Mouse (Mus musculus): ENCODE measurements around the gene Cavin1. TPM values are rescaled to one million over a fixed set of nuclear protein-coding genes. Genes with fewer than 3 reads are reported as not detected.
A peak's percentile ranks its signal among the peaks of the same experiment; 100 is the strongest.

Gene Cavin1
- polyA plus RNA-seq, 1 experiment: 27.0 TPM

DNA sequence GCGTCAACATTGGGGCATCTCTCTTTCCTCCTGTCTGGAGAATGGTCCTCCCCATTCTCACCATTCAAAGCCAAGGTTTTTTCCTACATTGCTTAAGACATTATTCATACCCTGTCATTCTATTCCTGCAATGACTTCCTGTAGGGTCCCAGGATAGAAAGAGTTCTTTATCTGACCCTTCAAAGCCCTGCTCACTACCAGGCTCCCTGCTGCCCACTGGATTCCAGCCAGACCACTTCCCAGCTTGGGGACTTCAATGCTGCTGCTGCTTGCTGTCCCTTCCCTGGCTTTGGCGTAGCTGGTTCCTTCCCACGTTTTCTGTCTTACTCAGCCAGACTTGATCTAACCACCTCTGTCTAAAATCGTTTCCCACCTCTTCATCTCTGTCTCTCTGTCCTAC lies 23.8 kb downstream of the Cavin1 start:
- Histone ChIP-seq H3K4me1 (ENCODE audit: control insufficient read depth, insufficient read depth, insufficient read length) (peaks cover 2% of the 10 kb centered on the region; the same call in 1 of the 2 replicates), H3K36me3 (ENCODE audit: control insufficient read depth, insufficient read depth, low read length) (no peaks in the 10 kb centered on the region), H3K4me3 (ENCODE audit: extremely low read depth, insufficient read depth, insufficient read length) (no peak overlapping the region), H3K27ac (ENCODE audit: insufficient read depth, low read length) (no peak overlapping the region), H3K27me3 (ENCODE audit: control insufficient read depth, insufficient read depth, low read length) (no peaks in the 10 kb centered on the region)
- TF ChIP-seq CTCF (IDR thresholded peaks at IDR 0.05; ENCODE audit: extremely low read depth, insufficient read depth, insufficient read length, insufficient replicate concordance): no peak
- TF ChIP-seq POLR2A (IDR thresholded peaks at IDR 0.05; ENCODE audit: low read depth, low read length): no peak
- 54% methylated on average over 4 of the region's 4 CpGs for WGBS
- no peak for DNase-seq (ENCODE audit: low read depth in 1 of 2, low spot score in 2 of 2)

- Histone ChIP-seq H3K36me3 (ENCODE audit: control insufficient read depth, insufficient read depth, low read length) (no peaks in the 10 kb centered on the region), H3K4me3 (ENCODE audit: extremely low read depth, insufficient read depth, insufficient read length) (no peak overlapping the region), H3K4me1 (ENCODE audit: control insufficient read depth, insufficient read depth, insufficient read length) (no peaks in the 10 kb centered on the region), H3K27ac (ENCODE audit: insufficient read depth, low read length) (no peak overlapping the region), H3K27me3 (ENCODE audit: control insufficient read depth, insufficient read depth, low read length) (no peaks in the 10 kb centered on the region)
- no peak for DNase-seq (ENCODE audit: low read depth in 1 of 2, low spot score in 2 of 2)
- WGBS: 91% methylated on average over 1 of the region's 1 CpGs
- no peak for TF ChIP-seq POLR2A (IDR thresholded peaks at IDR 0.05; ENCODE audit: low read depth, low read length)
- no peak for TF ChIP-seq CTCF (IDR thresholded peaks at IDR 0.05; ENCODE audit: extremely low read depth, insufficient read depth, insufficient read length, insufficient replicate concordance)
These were observed 28.3 kb downstream of the Cavin1 start for GRCm38 (mm10) chr11:100942388-100942787.

DNA sequence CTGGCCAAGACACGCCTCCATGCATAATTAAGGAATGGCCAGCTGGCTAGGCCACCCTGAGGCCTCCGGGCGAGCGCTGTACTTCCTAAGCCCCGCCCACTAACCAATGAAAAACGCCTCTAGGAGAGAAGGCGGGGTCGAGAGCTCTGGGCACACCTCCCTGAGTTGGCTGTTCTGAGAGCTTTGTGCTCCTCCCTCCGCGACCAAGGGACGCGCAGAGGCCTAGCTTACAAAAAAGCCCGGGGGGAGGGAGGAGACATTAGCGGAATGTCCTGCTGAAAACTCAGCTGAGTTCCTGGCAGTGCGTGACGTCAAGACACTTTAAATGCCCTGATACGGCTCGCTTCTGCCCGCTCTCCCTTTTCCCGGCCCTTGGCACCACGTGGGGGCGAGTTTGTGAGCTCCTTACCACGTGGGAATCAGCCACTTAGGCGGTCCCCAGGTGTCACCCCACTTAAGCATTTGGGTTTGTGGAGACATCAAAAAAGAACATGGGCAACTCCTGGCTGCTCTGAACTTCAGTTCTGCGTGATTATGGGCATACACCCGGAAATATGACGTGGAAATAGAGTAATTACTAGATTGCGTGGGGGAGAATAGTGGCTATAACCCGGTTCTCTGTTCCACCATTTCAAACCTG lies 31.1 kb downstream of the Cavin1 start, which contains the start of gene Stat3:
TSS of gene Stat3 (minus strand) at position 29 of the 640 bp plus-strand sequence.
- TF ChIP-seq POLR2A (IDR thresholded peaks at IDR 0.05; ENCODE audit: low read depth, low read length) (peak; percentile 52), CTCF (IDR thresholded peaks at IDR 0.05; ENCODE audit: extremely low read depth, insufficient read depth, insufficient read length, insufficient replicate concordance) (no peak)
- Histone ChIP-seq H3K27me3 (ENCODE audit: control insufficient read depth, insufficient read depth, low read length) (no peaks in the 10 kb centered on the region), H3K4me3 (ENCODE audit: extremely low read depth, insufficient read depth, insufficient read length) (peak within 1 kb of the TSS; percentile 90), H3K4me1 (ENCODE audit: control insufficient read depth, insufficient read depth, insufficient read length) (peaks cover 12% of the 10 kb centered on the region; the same call in 1 of the 2 replicates), H3K36me3 (ENCODE audit: control insufficient read depth, insufficient read depth, low read length) (no peaks in the 10 kb centered on the region), H3K27ac (ENCODE audit: insufficient read depth, low read length) (peak within 1 kb of the TSS; percentile 94)
- DNase-seq (ENCODE audit: low read depth in 1 of 2, low spot score in 2 of 2): peak; percentile 100
- WGBS: under 1% methylated on average over 29 of the region's 29 CpGs

- Histone ChIP-seq H3K4me3 (ENCODE audit: extremely low read depth, insufficient read depth, insufficient read length) (peak overlapping the region; percentile 90), H3K4me1 (ENCODE audit: control insufficient read depth, insufficient read depth, insufficient read length) (peaks cover 16% of the 10 kb centered on the region), H3K36me3 (ENCODE audit: control insufficient read depth, insufficient read depth, low read length) (no peaks in the 10 kb centered on the region), H3K27me3 (ENCODE audit: control insufficient read depth, insufficient read depth, low read length) (no peaks in the 10 kb centered on the region), H3K27ac (ENCODE audit: insufficient read depth, low read length) (peak overlapping the region; percentile 94)
- TF ChIP-seq POLR2A (IDR thresholded peaks at IDR 0.05; ENCODE audit: low read depth, low read length) (peak; percentile 94), CTCF (IDR thresholded peaks at IDR 0.05; ENCODE audit: extremely low read depth, insufficient read depth, insufficient read length, insufficient replicate concordance) (no peak)
- no peak for DNase-seq (ENCODE audit: low read depth in 1 of 2, low spot score in 2 of 2)
- WGBS: under 1% methylated on average over 47 of the region's 48 CpGs
These were observed 31.8 kb downstream of the Cavin1 start for GRCm38 (mm10) chr11:100938711-100939511.

- peaks cover 21% of the 10 kb centered on the region for H3K4me1 ChIP-seq (ENCODE audit: control insufficient read depth, insufficient read depth, insufficient read length)
- no peak for DNase-seq (ENCODE audit: low read depth in 1 of 2, low spot score in 2 of 2)
- H3K27me3 ChIP-seq (ENCODE audit: control insufficient read depth, insufficient read depth, low read length): no peaks in the 10 kb centered on the region
- no peak for TF ChIP-seq POLR2A (IDR thresholded peaks at IDR 0.05; ENCODE audit: low read depth, low read length)
- TF ChIP-seq CTCF (IDR thresholded peaks at IDR 0.05; ENCODE audit: extremely low read depth, insufficient read depth, insufficient read length, insufficient replicate concordance): no peak
- H3K36me3 ChIP-seq (ENCODE audit: control insufficient read depth, insufficient read depth, low read length): no peaks in the 10 kb centered on the region
- 0 out of 2 replicates have a peak overlapping the region, but pooled peaks have one; percentile 41 for H3K27ac ChIP-seq (ENCODE audit: insufficient read depth, low read length)
- WGBS: 3% methylated on average over 5 of the region's 5 CpGs
- peak overlapping the region; percentile 19 for H3K4me3 ChIP-seq (ENCODE audit: extremely low read depth, insufficient read depth, insufficient read length)
These were observed 32.6 kb downstream of the Cavin1 start for GRCm38 (mm10) chr11:100938112-100938511.

DNA sequence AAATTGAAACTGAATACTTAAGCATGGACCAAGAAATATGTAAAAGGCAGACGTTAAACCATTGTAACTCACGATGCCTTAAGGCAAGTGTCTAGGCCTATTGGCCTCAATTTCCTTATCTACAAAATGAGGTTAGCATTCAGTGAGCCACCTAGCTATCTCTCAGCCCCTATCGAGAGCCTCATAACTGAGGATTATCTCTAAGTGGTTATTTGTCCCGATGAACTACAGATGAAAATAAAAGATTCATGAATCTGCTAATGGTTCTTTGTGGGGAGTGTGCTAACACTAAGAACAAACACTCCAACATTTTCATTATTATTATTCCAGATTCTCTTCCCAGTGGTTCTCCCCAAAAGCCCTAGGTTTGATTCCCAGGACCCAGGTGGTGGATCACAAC lies 33.4 kb downstream of the Cavin1 start:
- DNase-seq (ENCODE audit: low read depth in 1 of 2, low spot score in 2 of 2): no peak
- Histone ChIP-seq H3K36me3 (ENCODE audit: control insufficient read depth, insufficient read depth, low read length) (no peaks in the 10 kb centered on the region), H3K27ac (ENCODE audit: insufficient read depth, low read length) (no peak overlapping the region), H3K27me3 (ENCODE audit: control insufficient read depth, insufficient read depth, low read length) (no peaks in the 10 kb centered on the region), H3K4me3 (ENCODE audit: extremely low read depth, insufficient read depth, insufficient read length) (no peak overlapping the region; the same call in 1 of the 2 replicates), H3K4me1 (ENCODE audit: control insufficient read depth, insufficient read depth, insufficient read length) (peaks cover 21% of the 10 kb centered on the region)
- no peak for TF ChIP-seq CTCF (IDR thresholded peaks at IDR 0.05; ENCODE audit: extremely low read depth, insufficient read depth, insufficient read length, insufficient replicate concordance)
- TF ChIP-seq POLR2A (IDR thresholded peaks at IDR 0.05; ENCODE audit: low read depth, low read length): no peak
- 23% methylated on average over 4 of the region's 4 CpGs for WGBS

Measured in spleen, adult 2 months (tissue).